In the genomic region with DNA sequence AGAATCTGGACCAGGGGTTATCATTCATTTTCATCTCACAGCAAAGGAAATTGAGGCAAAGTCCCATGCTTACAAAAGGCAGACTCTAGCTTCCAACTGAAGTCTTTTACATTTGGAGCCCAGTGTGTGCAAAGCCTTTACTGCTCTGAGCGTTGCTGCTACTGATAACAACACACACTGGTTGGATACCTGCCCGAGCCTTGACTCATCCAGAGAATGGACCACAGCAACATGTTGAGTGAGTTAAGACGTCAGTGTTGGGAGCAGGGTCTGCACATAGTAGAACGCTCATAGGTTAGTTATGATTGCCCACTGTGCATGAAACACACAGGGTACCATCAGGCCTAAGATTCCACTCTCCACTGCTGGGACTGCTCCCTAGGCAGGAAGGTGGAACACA, we compare ENCODE assay signal across 50 mouse cellular contexts. TPM values are rescaled to one million over a fixed set of nuclear protein-coding genes. Genes with fewer than 3 reads are reported as not detected.
"Had no signal": no experiment of that assay in that cellular context is flagged by ENCODE, and none has a peak within 500 bp of the region (broad histone marks: within the 10 kb centered on the region; RNA-seq: fewer than 3 reads in every experiment).

No protein-coding gene starts in this region.

- H3K27ac ChIP-seq: heart, embryonic 10.5 days; heart, embryonic 13.5 days; heart, embryonic 15.5 days; hindbrain, embryonic 10.5 days; hindbrain, embryonic 12.5 days; hindbrain, embryonic 13.5 days; hindbrain, embryonic 14.5 days; hindbrain, embryonic 15.5 days; intestine, embryonic 15.5 days; kidney, embryonic 15.5 days; kidney, postnatal 0 days; layer of hippocampus, adult 2 months; left cerebral cortex, adult 2 months had no signal

- H3K27me3 ChIP-seq: heart, embryonic 13.5 days; heart, embryonic 15.5 days; hindbrain, embryonic 13.5 days; hindbrain, embryonic 15.5 days; intestine, embryonic 15.5 days; kidney, embryonic 15.5 days had no signal

- H3K36me3 ChIP-seq: heart, embryonic 10.5 days; heart, embryonic 12.5 days; heart, embryonic 13.5 days; heart, embryonic 15.5 days; hindbrain, embryonic 10.5 days; hindbrain, embryonic 12.5 days; hindbrain, embryonic 13.5 days; hindbrain, embryonic 15.5 days; intestine, embryonic 15.5 days; kidney, embryonic 15.5 days had no signal

- H3K9me3 ChIP-seq: heart, embryonic 10.5 days; heart, embryonic 12.5 days; heart, embryonic 13.5 days; heart, embryonic 15.5 days; hindbrain, embryonic 10.5 days; hindbrain, embryonic 12.5 days; hindbrain, embryonic 13.5 days; hindbrain, embryonic 15.5 days; intestine, embryonic 15.5 days; kidney, embryonic 15.5 days had no signal

- H3K4me3 ChIP-seq: heart, embryonic 10.5 days; heart, embryonic 12.5 days; heart, embryonic 13.5 days; heart, embryonic 15.5 days; hindbrain, embryonic 10.5 days; hindbrain, embryonic 12.5 days; hindbrain, embryonic 13.5 days; hindbrain, embryonic 15.5 days; intestine, embryonic 15.5 days; kidney, embryonic 15.5 days; layer of hippocampus, adult 2 months; left cerebral cortex, adult 2 months had no signal

- ATAC-seq: hindbrain, embryonic 16.5 days; inflammation-experienced regulatory T-cells, adult 6 months; intestine, embryonic 15.5 days; intestine, embryonic 16.5 days; intestine, postnatal 0 days had no signal

- DNase-seq: heart, postnatal 10 days; heart, postnatal 14 days; heart, postnatal 36 days; heart, postnatal 4 days; kidney, adult 11 months; kidney, adult 18-20 months; kidney, adult 2 months; kidney, adult 8-10 months; kidney, adult 9 months; kidney, postnatal 10 days; kidney, postnatal 14 days; kidney, postnatal 25 days; kidney, postnatal 36 days; kidney, postnatal 4 days; layer of hippocampus, adult 9-11 months; layer of hippocampus, postnatal 36 days had no signal

- H3K9ac ChIP-seq: heart, embryonic 12.5 days; heart, embryonic 13.5 days; heart, embryonic 15.5 days; hindbrain, embryonic 12.5 days; hindbrain, embryonic 13.5 days; hindbrain, embryonic 14.5 days; hindbrain, embryonic 15.5 days; intestine, embryonic 15.5 days; kidney, embryonic 15.5 days had no signal

- H3K4me1 ChIP-seq: heart, embryonic 10.5 days; heart, embryonic 12.5 days; heart, embryonic 13.5 days; heart, embryonic 15.5 days; hindbrain, embryonic 12.5 days; hindbrain, embryonic 13.5 days; hindbrain, embryonic 15.5 days; intestine, embryonic 15.5 days; kidney, embryonic 15.5 days had no signal

- H3K4me2 ChIP-seq: heart, embryonic 11.5 days; heart, embryonic 12.5 days; heart, embryonic 13.5 days; heart, embryonic 15.5 days; hindbrain, embryonic 12.5 days; hindbrain, embryonic 13.5 days; hindbrain, embryonic 14.5 days; hindbrain, embryonic 15.5 days; intestine, embryonic 15.5 days; kidney, embryonic 15.5 days had no signal

RNA-seq across cellular contexts. Expression of gene Ccdc113, which starts 9.9 kb away (rescaled TPM):
- total RNA-seq: heart, postnatal 14 days; heart, postnatal 25 days; heart, postnatal 36 days; hematopoietic stem cell, adult 5-6 weeks had no signal
- polyA plus RNA-seq: inflammation-experienced regulatory T-cells, adult 6 months; intestine, embryonic 16.5 days; large intestine, adult 2 months had no signal

RNA-seq across cellular contexts. Expression of gene Prss54, which starts 52.1 kb away (rescaled TPM):
- total RNA-seq: heart, postnatal 10 days; heart, postnatal 14 days; heart, postnatal 25 days; heart, postnatal 36 days; heart, postnatal 4 days; hematopoietic stem cell, adult 5-6 weeks; layer of hippocampus, adult 18-20 months; layer of hippocampus, adult 8-10 months; layer of hippocampus, postnatal 10 days; layer of hippocampus, postnatal 25 days; layer of hippocampus, postnatal 36 days; left cerebral cortex, adult 18-20 months had no signal
- polyA plus RNA-seq: heart, embryonic 10.5 days; heart, embryonic 11.5 days; heart, embryonic 12.5 days; heart, embryonic 13.5 days; heart, embryonic 14.5 days; heart, embryonic 15.5 days; heart, embryonic 16.5 days; heart, postnatal 0 days; hindbrain, embryonic 10.5 days; hindbrain, embryonic 11.5 days; hindbrain, embryonic 12.5 days; hindbrain, embryonic 13.5 days; hindbrain, embryonic 14.5 days; hindbrain, embryonic 15.5 days; hindbrain, embryonic 16.5 days; inflammation-experienced regulatory T-cells, adult 6 months; intestine, embryonic 14.5 days; intestine, embryonic 15.5 days; intestine, embryonic 16.5 days; intestine, postnatal 0 days; kidney, adult 2 months; kidney, embryonic 14.5 days; kidney, embryonic 15.5 days; kidney, embryonic 16.5 days; kidney, postnatal 0 days; large intestine, adult 2 months had no signal
